In genomic region chr16:91596397-91596778, GRCm38 (mm10) we compare ENCODE assay signal across 8 mouse cellular contexts. TPM values are rescaled to one million over a fixed set of nuclear protein-coding genes. Genes with fewer than 3 reads are reported as not detected.
DNase-seq lines count a peak whose midpoint lies in the region; ATAC-seq and TF ChIP-seq lines count a peak whose summit lies in the region.

No protein-coding gene starts in this region.

- ATAC-seq in kidney, embryonic 15.5 days (replicated peaks; ENCODE audit: low FRiP score): no peak
- no peak for ATAC-seq in hindbrain, embryonic 13.5 days (ENCODE audit: low FRiP score)
- peak; percentile 60 for ATAC-seq in megakaryocyte-erythroid progenitor cell, adult 5-6 weeks (replicated peaks; ENCODE audit: low FRiP score, low TSS enrichment, poor library complexity, severe bottlenecking)

- DNase-seq in kidney, adult 8-10 months: no peak
- DNase-seq in MEL (ENCODE audit: low read depth, low spot score) (peak; percentile 84), MN1 (ENCODE audit: low spot score) (no peak)
- DNase-seq in kidney, postnatal 14 days: no peak
- DNase-seq in right cerebral cortex, postnatal 4 days: no peak

- peaks cover 21% of the 10 kb centered on the region for H3K27me3 ChIP-seq in kidney, embryonic 15.5 days
- H3K27me3 ChIP-seq in MEL (ENCODE audit: control insufficient read depth in 1 of 2, insufficient read depth in 2 of 2, low read length in 2 of 2): no peaks in the 10 kb centered on the region
- peaks cover 14% of the 10 kb centered on the region for H3K27me3 ChIP-seq in hindbrain, embryonic 13.5 days

- peak overlapping the region; percentile 68; the same call in 1 of the 2 replicates for H3K9ac ChIP-seq in kidney, embryonic 15.5 days
- peak overlapping the region; percentile 71 for H3K9ac ChIP-seq in MEL (ENCODE audit: control insufficient read depth, low read depth, low read length, poor library complexity, severe bottlenecking)
- peak overlapping the region; percentile 92 for H3K9ac ChIP-seq in hindbrain, embryonic 13.5 days

- 0 out of 4 replicates have a peak, but pooled peaks have one; percentile 9 to 22 for TF ChIP-seq EP300 in MEL (IDR thresholded peaks at IDR 0.05; ENCODE audit: low read depth in 1 of 2, low read length in 2 of 2)

- no peaks in the 10 kb centered on the region for H3K36me3 ChIP-seq in kidney, embryonic 15.5 days
- H3K36me3 ChIP-seq in MEL (ENCODE audit: control insufficient read depth in 1 of 2, insufficient read depth in 2 of 2, low read length in 2 of 2): no peaks in the 10 kb centered on the region
- peaks cover 5% of the 10 kb centered on the region; the same call in 1 of the 2 replicates for H3K36me3 ChIP-seq in hindbrain, embryonic 13.5 days

- 20% methylated on average over 9 of the region's 9 CpGs for WGBS in kidney, embryonic 15.5 days
- 19% methylated on average over 9 of the region's 9 CpGs for WGBS in hindbrain, embryonic 13.5 days

- no peak for TF ChIP-seq RAD21 in MEL (IDR thresholded peaks at IDR 0.05; ENCODE audit: low read depth, low read length)

- H3K27ac ChIP-seq in kidney, embryonic 15.5 days: no peak overlapping the region
- peak overlapping the region; percentile 33 for H3K27ac ChIP-seq in MEL (ENCODE audit: control insufficient read depth, low read depth, low read length)
- H3K27ac ChIP-seq in hindbrain, embryonic 13.5 days: no peak overlapping the region

- TF ChIP-seq POLR2A in MEL (IDR thresholded peaks at IDR 0.05; ENCODE audit: control insufficient read depth in 1 of 2, insufficient read depth in 1 of 2, low read depth in 1 of 2, low read length in 2 of 2, poor library complexity in 1 of 2): no peak

- H3K4me3 ChIP-seq in kidney, embryonic 15.5 days (replicated peaks): peak overlapping the region; percentile 80
- peak overlapping the region; percentile 55 to 89 for H3K4me3 ChIP-seq in MEL (ENCODE audit: control insufficient read depth in 1 of 2, insufficient read depth in 1 of 2, low read depth in 2 of 2, low read length in 2 of 2)
- peak overlapping the region; percentile 76 for H3K4me3 ChIP-seq in hindbrain, embryonic 13.5 days

- no peaks in the 10 kb centered on the region; the same call in 1 of the 2 replicates for H3K79me2 ChIP-seq in MEL (ENCODE audit: control insufficient read depth, insufficient read depth, low read length, poor library complexity)

- TF ChIP-seq CTCF in MEL (IDR thresholded peaks at IDR 0.05 in 2 of 3, conservative IDR thresholded peaks at IDR 0.05 in 1 of 3; ENCODE audit: control insufficient read depth in 1 of 3, insufficient read depth in 1 of 3, low read depth in 2 of 3, low read length in 3 of 3, poor library complexity in 1 of 3, severe bottlenecking in 1 of 3): no peak

- H3K9me3 ChIP-seq in kidney, embryonic 15.5 days (replicated peaks): no peaks in the 10 kb centered on the region
- H3K9me3 ChIP-seq in MEL (replicated peaks; ENCODE audit: insufficient read depth, low read length): no peaks in the 10 kb centered on the region
- no peaks in the 10 kb centered on the region for H3K9me3 ChIP-seq in hindbrain, embryonic 13.5 days

- H3K4me1 ChIP-seq in kidney, embryonic 15.5 days: peaks cover 47% of the 10 kb centered on the region
- no peaks in the 10 kb centered on the region for H3K4me1 ChIP-seq in MEL (ENCODE audit: control insufficient read depth in 1 of 2, insufficient read depth in 2 of 2, low read length in 2 of 2)
- H3K4me1 ChIP-seq in hindbrain, embryonic 13.5 days (replicated peaks): peaks cover 25% of the 10 kb centered on the region

- peak overlapping the region; percentile 96 for H3K4me2 ChIP-seq in kidney, embryonic 15.5 days
- peak overlapping the region; percentile 78 for H3K4me2 ChIP-seq in hindbrain, embryonic 13.5 days

TF ChIP-seq in MEL, 35 proteins besides CTCF, POLR2A, EP300 and RAD21:
- TF ChIP-seq MAX (IDR thresholded peaks at IDR 0.05; ENCODE audit: low read length): no peak; the same call in 1 of the 2 replicates
- TF ChIP-seq ETS1 (IDR thresholded peaks at IDR 0.05; ENCODE audit: low read depth, low read length): peak; percentile 70
- TF ChIP-seq CHD2 (IDR thresholded peaks at IDR 0.05; ENCODE audit: low read length): no peak
- no peak for TF ChIP-seq TAL1 (IDR thresholded peaks at IDR 0.05; ENCODE audit: low read length)
- TF ChIP-seq E2F4 (IDR thresholded peaks at IDR 0.05; ENCODE audit: borderline replicate concordance, low read depth, low read length): no peak
- peak; percentile 44; the same call in 1 of the 2 replicates for TF ChIP-seq MXI1 (IDR thresholded peaks at IDR 0.05; ENCODE audit: low read depth, low read length)
- TF ChIP-seq USF2 (IDR thresholded peaks at IDR 0.05; ENCODE audit: borderline replicate concordance in 1 of 2, insufficient read depth in 1 of 2, low read depth in 1 of 2, low read length in 2 of 2): no peak
- TF ChIP-seq SIN3A (IDR thresholded peaks at IDR 0.05; ENCODE audit: low read length): peak; percentile 40
- TF ChIP-seq POLR2AphosphoS5 (IDR thresholded peaks at IDR 0.05; ENCODE audit: borderline replicate concordance, low read depth, low read length): no peak
- no peak for TF ChIP-seq ELF1 (IDR thresholded peaks at IDR 0.05; ENCODE audit: low read depth, low read length)
- no peak for TF ChIP-seq KAT2A (conservative IDR thresholded peaks at IDR 0.05; ENCODE audit: low read depth, low read length)
- TF ChIP-seq BHLHE40 (IDR thresholded peaks at IDR 0.05; ENCODE audit: borderline replicate concordance, low read depth, low read length): 0 out of 2 replicates have a peak, but pooled peaks have one; percentile 7
- TF ChIP-seq RCOR1 (IDR thresholded peaks at IDR 0.05; ENCODE audit: low read depth, low read length): peak; percentile 60
- TF ChIP-seq ZNF384 (IDR thresholded peaks at IDR 0.05; ENCODE audit: low read depth, low read length): peak; percentile 38; the same call in 1 of the 2 replicates
TF ChIP-seq in MEL: peak in this region for 6.

RNA-seq across cellular contexts. Expression of gene Tmem50b, which starts 1.2 kb away (rescaled TPM):
- polyA plus RNA-seq in kidney, embryonic 15.5 days (2015; fragmentation: Nextera tagmentation; extraction: Ambion mirVana): 35.6 and 35.8 TPM in 2 replicates
- total RNA-seq in MEL (2012; rRNA removed): 2.6 and 2.9 TPM in 2 replicates
- polyA plus RNA-seq in MEL (2012; ENCODE audit: insufficient read depth in 1 of 2, insufficient read length in 2 of 2, low read depth in 1 of 2, low replicate concordance in 2 of 2, missing spikeins in 1 of 2): 1 to 10 TPM in 1 of 2 experiments, not detected in 1; 9.5 TPM
- 69.1 and 69.5 TPM in 2 replicates for polyA plus RNA-seq in hindbrain, embryonic 13.5 days (2015; fragmentation: Nextera tagmentation; extraction: Ambion mirVana)
- 2.1 and 5.1 TPM in 2 replicates for total RNA-seq in megakaryocyte-erythroid progenitor cell, adult 5-6 weeks (2014; fragmentation: Nextera tagmentation)
- total RNA-seq in megakaryocyte-erythroid progenitor cell, adult 5-6 weeks (2017): 0.38 and 2.9 TPM in 2 replicates

RNA-seq across cellular contexts. Expression of gene Dnajc28, which starts 22.4 kb away (rescaled TPM):
- polyA plus RNA-seq in kidney, embryonic 15.5 days (2015; fragmentation: Nextera tagmentation; extraction: Ambion mirVana): 3.0 and 3.8 TPM in 2 replicates
- 0.85 and 1.2 TPM in 2 replicates for total RNA-seq in MEL (2012; rRNA removed)
- 1 to 10 TPM in 1 of 2 experiments, not detected in 1; 1.9 TPM for polyA plus RNA-seq in MEL (2012; ENCODE audit: insufficient read depth in 1 of 2, insufficient read length in 2 of 2, low read depth in 1 of 2, low replicate concordance in 2 of 2, missing spikeins in 1 of 2)
- polyA plus RNA-seq in hindbrain, embryonic 13.5 days (2015; fragmentation: Nextera tagmentation; extraction: Ambion mirVana): 5.2 and 7.0 TPM in 2 replicates
- total RNA-seq in megakaryocyte-erythroid progenitor cell, adult 5-6 weeks (2014; fragmentation: Nextera tagmentation): 2.2 and 2.5 TPM in 2 replicates
- total RNA-seq in megakaryocyte-erythroid progenitor cell, adult 5-6 weeks (2017): 3.9 and 5.0 TPM in 2 replicates

RNA-seq across cellular contexts. Expression of gene Ifngr2, which starts 49.5 kb away (rescaled TPM):
- 52.0 and 55.9 TPM in 2 replicates for polyA plus RNA-seq in kidney, embryonic 15.5 days (2015; fragmentation: Nextera tagmentation; extraction: Ambion mirVana)
- 2.8 and 4.1 TPM in 2 replicates for total RNA-seq in MEL (2012; rRNA removed)
- 10 to 100 TPM in 1 of 2 experiments, not detected in 1; 11.0 TPM for polyA plus RNA-seq in MEL (2012; ENCODE audit: insufficient read depth in 1 of 2, insufficient read length in 2 of 2, low read depth in 1 of 2, low replicate concordance in 2 of 2, missing spikeins in 1 of 2)
- polyA plus RNA-seq in hindbrain, embryonic 13.5 days (2015; fragmentation: Nextera tagmentation; extraction: Ambion mirVana): 72.1 and 73.0 TPM in 2 replicates
- 7.2 and 8.7 TPM in 2 replicates for total RNA-seq in megakaryocyte-erythroid progenitor cell, adult 5-6 weeks (2014; fragmentation: Nextera tagmentation)
- 5.4 and 6.7 TPM in 2 replicates for total RNA-seq in megakaryocyte-erythroid progenitor cell, adult 5-6 weeks (2017)

RNA-seq across cellular contexts. Expression of gene Gart, which starts 50.4 kb away (rescaled TPM):
- 128 and 132 TPM in 2 replicates for polyA plus RNA-seq in kidney, embryonic 15.5 days (2015; fragmentation: Nextera tagmentation; extraction: Ambion mirVana)
- 400 and 417 TPM in 2 replicates for total RNA-seq in MEL (2012; rRNA removed)
- polyA plus RNA-seq in MEL (2012; ENCODE audit: insufficient read depth in 1 of 2, insufficient read length in 2 of 2, low read depth in 1 of 2, low replicate concordance in 2 of 2, missing spikeins in 1 of 2): 100 to 1,000 TPM in 1 of 2 experiments, 10 to 100 TPM in 1; 94.0 to 509 TPM
- 62.9 and 67.3 TPM in 2 replicates for polyA plus RNA-seq in hindbrain, embryonic 13.5 days (2015; fragmentation: Nextera tagmentation; extraction: Ambion mirVana)
- 238 and 326 TPM in 2 replicates for total RNA-seq in megakaryocyte-erythroid progenitor cell, adult 5-6 weeks (2014; fragmentation: Nextera tagmentation)
- total RNA-seq in megakaryocyte-erythroid progenitor cell, adult 5-6 weeks (2017): 560 and 702 TPM in 2 replicates

RNA-seq across cellular contexts. Expression of gene Son, which starts 50.9 kb away (rescaled TPM):
- polyA plus RNA-seq in kidney, embryonic 15.5 days (2015; fragmentation: Nextera tagmentation; extraction: Ambion mirVana): 117 and 118 TPM in 2 replicates
- 93.6 and 102 TPM in 2 replicates for total RNA-seq in MEL (2012; rRNA removed)
- 100 to 1,000 TPM; 157 to 182 TPM for polyA plus RNA-seq in MEL (2012; ENCODE audit: insufficient read depth in 1 of 2, insufficient read length in 2 of 2, low read depth in 1 of 2, low replicate concordance in 2 of 2, missing spikeins in 1 of 2)
- polyA plus RNA-seq in hindbrain, embryonic 13.5 days (2015; fragmentation: Nextera tagmentation; extraction: Ambion mirVana): 138 and 140 TPM in 2 replicates
- 233 and 272 TPM in 2 replicates for total RNA-seq in megakaryocyte-erythroid progenitor cell, adult 5-6 weeks (2014; fragmentation: Nextera tagmentation)
- 196 and 233 TPM in 2 replicates for total RNA-seq in megakaryocyte-erythroid progenitor cell, adult 5-6 weeks (2017)
